Comparison of ENCODE assay signal across 14 mouse cellular contexts in genomic region chr17:86447101-86447598, GRCm38 (mm10). TPM values are rescaled to one million over a fixed set of nuclear protein-coding genes. Genes with fewer than 3 reads are reported as not detected.
DNase-seq lines count a peak whose midpoint lies in the region; ATAC-seq and TF ChIP-seq lines count a peak whose summit lies in the region.
"Had no signal": no experiment of that assay in that cellular context is flagged by ENCODE, and none has a peak within 500 bp of the region (broad histone marks: within the 10 kb centered on the region; RNA-seq: fewer than 3 reads in every experiment).

No protein-coding gene starts in this region.

- H3K27ac ChIP-seq in bone marrow macrophage, adult 2 months (ENCODE audit: insufficient read depth, low read depth, low read length) = peak overlapping the region; percentile 42
- no peak overlapping the region for H3K27ac ChIP-seq in midbrain, embryonic 10.5 days (replicated peaks)
- no peak overlapping the region for H3K27ac ChIP-seq in hindbrain, embryonic 14.5 days
- no peak overlapping the region for H3K27ac ChIP-seq in intestine, postnatal 0 days (ENCODE audit: low read depth, low read length)
- H3K27ac ChIP-seq: neural tube, embryonic 15.5 days had no signal

- no peak for TF ChIP-seq POLR2A in bone marrow macrophage, adult 2 months (IDR thresholded peaks at IDR 0.05; ENCODE audit: borderline replicate concordance, low read depth, low read length)

- TF ChIP-seq CTCF in bone marrow macrophage, adult 2 months (IDR thresholded peaks at IDR 0.05; ENCODE audit: low read depth, low read length) = no peak
- TF ChIP-seq CTCF in intestine, postnatal 0 days (IDR thresholded peaks at IDR 0.05; ENCODE audit: low read depth) = no peak

- 79% methylated on average over 4 of the region's 4 CpGs for WGBS in midbrain, embryonic 10.5 days
- WGBS in hindbrain, embryonic 14.5 days = 83% methylated on average over 4 of the region's 4 CpGs
- 74% methylated on average over 4 of the region's 4 CpGs for WGBS in intestine, postnatal 0 days

- peak; percentile 72 for DNase-seq in kidney, adult 11 months
- no peak for DNase-seq in kidney, postnatal 4 days
- DNase-seq in midbrain, embryonic 10.5 days (ENCODE audit: low spot score) = no peak
- DNase-seq in hindbrain, embryonic 14.5 days (ENCODE audit: low spot score) = no peak
- DNase-seq: cerebellum, postnatal 14 days; lung, embryonic 14.5 days had no signal

- H3K4me3 ChIP-seq in bone marrow macrophage, adult 2 months (ENCODE audit: insufficient read depth, low read length) = no peak overlapping the region
- H3K4me3 ChIP-seq in midbrain, embryonic 10.5 days = no peak overlapping the region
- H3K4me3 ChIP-seq in hindbrain, embryonic 14.5 days (replicated peaks; ENCODE audit: low read length) = no peak overlapping the region
- no peak overlapping the region for H3K4me3 ChIP-seq in intestine, postnatal 0 days (ENCODE audit: low read depth, low read length)
- H3K4me3 ChIP-seq: neural tube, embryonic 15.5 days had no signal

- peaks cover 7% of the 10 kb centered on the region; the same call in 1 of the 2 replicates for H3K9me3 ChIP-seq in midbrain, embryonic 10.5 days (replicated peaks)
- peaks cover 9% of the 10 kb centered on the region; the same call in 1 of the 2 replicates for H3K9me3 ChIP-seq in hindbrain, embryonic 14.5 days (ENCODE audit: control insufficient read depth, low read length)
- H3K9me3 ChIP-seq in intestine, postnatal 0 days (ENCODE audit: control insufficient read depth) = no peaks in the 10 kb centered on the region
- H3K9me3 ChIP-seq: neural tube, embryonic 15.5 days had no signal

- H3K4me1 ChIP-seq in bone marrow macrophage, adult 2 months (ENCODE audit: control insufficient read depth, insufficient read depth, low read length) = peaks cover 29% of the 10 kb centered on the region
- H3K4me1 ChIP-seq in midbrain, embryonic 10.5 days = peaks cover 10% of the 10 kb centered on the region
- peaks cover 7% of the 10 kb centered on the region for H3K4me1 ChIP-seq in hindbrain, embryonic 14.5 days (replicated peaks; ENCODE audit: control insufficient read depth, insufficient read depth, low read length)
- no peaks in the 10 kb centered on the region for H3K4me1 ChIP-seq in intestine, postnatal 0 days (replicated peaks; ENCODE audit: control insufficient read depth, insufficient read depth, low read length)

- H3K4me2 ChIP-seq in hindbrain, embryonic 14.5 days (replicated peaks) = no peak overlapping the region
- H3K4me2 ChIP-seq in intestine, postnatal 0 days (replicated peaks; ENCODE audit: low read depth) = no peak overlapping the region
- H3K4me2 ChIP-seq: lung, embryonic 14.5 days; neural tube, embryonic 15.5 days had no signal

- H3K27me3 ChIP-seq in midbrain, embryonic 10.5 days (ENCODE audit: low read depth, poor library complexity, severe bottlenecking) = no peaks in the 10 kb centered on the region
- H3K27me3 ChIP-seq in hindbrain, embryonic 14.5 days (ENCODE audit: control insufficient read depth, insufficient read depth, low read length) = no peaks in the 10 kb centered on the region
- H3K27me3 ChIP-seq in intestine, postnatal 0 days (replicated peaks; ENCODE audit: control insufficient read depth, insufficient read depth, low read length) = no peaks in the 10 kb centered on the region
- H3K27me3 ChIP-seq: neural tube, embryonic 15.5 days; Patski had no signal

- ATAC-seq in CD4-positive, CD25-positive, alpha-beta regulatory T cell, adult 4 months = peak; percentile 61
- peak; percentile 63 for ATAC-seq in megakaryocyte progenitor cell, adult 5-6 weeks (replicated peaks; ENCODE audit: poor library complexity)
- no peak for ATAC-seq in hindbrain, embryonic 14.5 days (ENCODE audit: low FRiP score)
- ATAC-seq in intestine, postnatal 0 days = no peak
- ATAC-seq: Patski had no signal

- H3K9ac ChIP-seq in hindbrain, embryonic 14.5 days = no peak overlapping the region
- H3K9ac ChIP-seq in intestine, postnatal 0 days (ENCODE audit: low read depth, low read length) = no peak overlapping the region
- H3K9ac ChIP-seq: lung, embryonic 14.5 days; neural tube, embryonic 15.5 days had no signal

- H3K36me3 ChIP-seq in midbrain, embryonic 10.5 days = no peaks in the 10 kb centered on the region
- no peaks in the 10 kb centered on the region for H3K36me3 ChIP-seq in hindbrain, embryonic 14.5 days (replicated peaks; ENCODE audit: control insufficient read depth, insufficient read depth)
- H3K36me3 ChIP-seq in intestine, postnatal 0 days (ENCODE audit: control insufficient read depth, insufficient read depth) = no peaks in the 10 kb centered on the region
- H3K36me3 ChIP-seq: neural tube, embryonic 15.5 days had no signal

RNA-seq across cellular contexts. Expression of gene Gm10309, which starts 57.9 kb away (rescaled TPM):
- under 1 TPM; 0.41 to 0.90 TPM for polyA plus RNA-seq in CD4-positive, CD25-positive, alpha-beta regulatory T cell, adult 4 months (2017; shearing (Covaris generic))
- not detected in 2 replicates for polyA plus RNA-seq in bone marrow macrophage, adult 2 months (2012; ENCODE audit: insufficient read depth, insufficient read length, missing spikeins)
- total RNA-seq in megakaryocyte progenitor cell, adult 5-6 weeks (2015) = not detected in 2 replicates
- not detected in 2 replicates for total RNA-seq in megakaryocyte progenitor cell, adult 5-6 weeks (2017)
- polyA plus RNA-seq in midbrain, embryonic 10.5 days (2016; fragmentation: Nextera tagmentation; extraction: Ambion mirVana) = 0.19 TPM in 1 of 2 replicates, not detected in the other
- polyA plus RNA-seq in hindbrain, embryonic 14.5 days (2014; fragmentation: Nextera tagmentation; extraction: Ambion mirVana) = 0.20 and 0.62 TPM in 2 replicates
- 0.12 TPM in 1 of 2 replicates, not detected in the other for polyA plus RNA-seq in intestine, postnatal 0 days (2015; fragmentation: Nextera tagmentation; extraction: Ambion mirVana)
- total RNA-seq: heart, postnatal 10 days; layer of hippocampus, postnatal 14 days had no signal
- polyA plus RNA-seq: Patski had no signal

Comparison
In these comparisons a context has a peak if more than half of its experiments do, and no peak if none do; other contexts are left out.
1. ATAC-seq: peak in CD4-positive, CD25-positive, alpha-beta regulatory T cell, adult 4 months (single experiment) and megakaryocyte progenitor cell, adult 5-6 weeks (single experiment); none in hindbrain, embryonic 14.5 days (single experiment) and intestine, postnatal 0 days (single experiment).